Mouse (Mus musculus) myocyte (in vitro differentiated cells): ENCODE data around the gene Disp3. TPM values are rescaled to one million over a fixed set of nuclear protein-coding genes. Genes with fewer than 3 reads are reported as not detected.

Source experiments
- H3K27me3 ChIP-seq: one replicate; pipeline ENCODE4 v1.6.1; 2011; ENCODE audit not compliant: control insufficient read depth, insufficient read depth, insufficient read length
- H3K36me3 ChIP-seq: one replicate; pipeline ENCODE4 v1.6.1; 2011; ENCODE audit not compliant: control insufficient read depth, insufficient read depth
- H3K4me2 ChIP-seq: one replicate; pipeline ENCODE4 v1.6.1; 2011; ENCODE audit warnings: low read depth, control low read depth
- H3K4me3 ChIP-seq: one replicate; pipeline ENCODE4 v1.5.1; 2011; ENCODE audit warnings: mild to moderate bottlenecking, control low read depth, moderate library complexity
- H3K79me2 ChIP-seq: one replicate; pipeline ENCODE4 v1.6.1; 2011; ENCODE audit not compliant: control insufficient read depth, insufficient read depth
- H3ac ChIP-seq: one replicate; pipeline ENCODE4 v1.6.1; 2011; ENCODE audit not compliant: control insufficient read depth, insufficient read length
- CEBPB ChIP-seq: IDR thresholded peaks from 2 replicates; pipeline ENCODE4 v1.6.1; 2011; ENCODE audit warnings: mild to moderate bottlenecking, moderate library complexity; ENCODE audit not compliant: poor library complexity, insufficient read depth, severe bottlenecking
- E2F4 ChIP-seq: IDR thresholded peaks from one replicate; pipeline ENCODE4 v1.6.1; 2011; ENCODE audit warnings: mild to moderate bottlenecking, control low read depth, moderate library complexity; ENCODE audit not compliant: insufficient read depth
- MAX ChIP-seq: IDR thresholded peaks from one replicate; pipeline ENCODE4 v1.6.1; 2011; ENCODE audit warnings: low read depth, mild to moderate bottlenecking, control low read depth
- MYOD1 ChIP-seq, 3 experiments: IDR thresholded peaks; one replicate each; pipeline ENCODE4 v1.6.1; 2011; ENCODE audit warnings: control low read depth in 2 of 3, low read depth in 2 of 3, mild to moderate bottlenecking in 2 of 3, moderate library complexity in 1 of 3; ENCODE audit not compliant: insufficient read length in 2 of 3, control insufficient read depth in 1 of 3
- MYOG ChIP-seq, 3 experiments: IDR thresholded peaks; one replicate each; pipeline ENCODE4 v1.6.1; 2011; ENCODE audit warnings: control low read depth in 2 of 3, low read depth in 2 of 3, mild to moderate bottlenecking in 2 of 3; ENCODE audit not compliant: insufficient read length in 2 of 3, control insufficient read depth in 1 of 3, insufficient read depth in 1 of 3
- POLR2A ChIP-seq: IDR thresholded peaks from one replicate; pipeline ENCODE4 v1.6.1; 2011; ENCODE audit warnings: low read depth, mild to moderate bottlenecking, control low read depth, moderate library complexity; ENCODE audit not compliant: insufficient read length
- POLR2AphosphoS2 ChIP-seq: IDR thresholded peaks from one replicate; pipeline ENCODE4 v1.6.1; 2011; ENCODE audit warnings: low read depth, control low read depth; ENCODE audit not compliant: insufficient read length
- REST ChIP-seq: IDR thresholded peaks from one replicate; pipeline ENCODE4 v1.6.1; 2011; ENCODE audit warnings: mild to moderate bottlenecking, control low read depth, moderate library complexity; ENCODE audit not compliant: insufficient read depth, insufficient read length
- SRF ChIP-seq: IDR thresholded peaks from one replicate; pipeline ENCODE4 v1.6.1; 2011; ENCODE audit warnings: low read depth; ENCODE audit not compliant: control insufficient read depth, insufficient read length
- TCF12 ChIP-seq: IDR thresholded peaks from one replicate; pipeline ENCODE4 v1.6.1; 2011; ENCODE audit warnings: mild to moderate bottlenecking, control low read depth; ENCODE audit not compliant: poor library complexity, insufficient read depth, severe bottlenecking
- TCF3 ChIP-seq: IDR thresholded peaks from one replicate; pipeline ENCODE4 v1.6.1; 2011; ENCODE audit warnings: low read depth, control low read depth; ENCODE audit not compliant: insufficient read length
- USF1 ChIP-seq: IDR thresholded peaks from one replicate; pipeline ENCODE4 v1.6.1; 2011; ENCODE audit warnings: low read depth, mild to moderate bottlenecking, control low read depth, moderate library complexity
- polyA plus RNA-seq: library from polyadenylated mRNA; unstranded; fragments of >200 nt; fragmentation: generic; extraction: Trizol; gene quantifications from one replicate; pipeline ENCODE4 v1.2.1, GENCODE M21; 2012; ENCODE audit warnings: missing spikeins

The Disp3 gene
- polyA plus RNA-seq, 1 experiment: 0.01 TPM

- TF ChIP-seq REST (no peak), MYOG (IDR thresholded peaks at IDR 0.05; ENCODE audit: control insufficient read depth in 1 of 3, insufficient read depth in 1 of 3, insufficient read length in 2 of 3, low read depth in 2 of 3) (no peak), SRF (no peak), POLR2A (no peak), CEBPB (no peak), TCF12 (no peak), TCF3 (no peak), USF1 (no peak), E2F4 (no peak), MAX (no peak), MYOD1 (IDR thresholded peaks at IDR 0.05; ENCODE audit: control insufficient read depth in 1 of 3, insufficient read length in 2 of 3, low read depth in 2 of 3) (no peak)
- Histone ChIP-seq H3ac (no peak overlapping the region), H3K4me2 (no peak overlapping the region), H3K36me3 (no peaks in the 10 kb centered on the region), H3K79me2 (no peaks in the 10 kb centered on the region), H3K27me3 (peaks cover 8% of the 10 kb centered on the region), H3K4me3 (no peak overlapping the region)
These were observed 83.5 kb downstream of the Disp3 start for GRCm38 (mm10) chr4:148204061-148204872.

GRCm38 (mm10) chr4:148203557-148203956, 84.2 kb downstream of the Disp3 start:
- Histone ChIP-seq H3K27me3 (peaks cover 11% of the 10 kb centered on the region), H3K36me3 (no peaks in the 10 kb centered on the region), H3K4me2 (no peak overlapping the region), H3K4me3 (no peak overlapping the region), H3ac (no peak overlapping the region), H3K79me2 (no peaks in the 10 kb centered on the region)
- no peak for TF ChIP-seq REST
- TF ChIP-seq USF1: no peak
- TF ChIP-seq SRF: no peak
- TF ChIP-seq TCF12: no peak
- no peak for TF ChIP-seq E2F4
- no peak for TF ChIP-seq POLR2AphosphoS2
- TF ChIP-seq MAX: no peak
- TF ChIP-seq MYOG (IDR thresholded peaks at IDR 0.05; ENCODE audit: control insufficient read depth in 1 of 3, insufficient read depth in 1 of 3, insufficient read length in 2 of 3, low read depth in 2 of 3): no peak
- TF ChIP-seq CEBPB: no peak
- TF ChIP-seq TCF3: no peak
- no peak for TF ChIP-seq POLR2A
- no peak for TF ChIP-seq MYOD1 (IDR thresholded peaks at IDR 0.05; ENCODE audit: control insufficient read depth in 1 of 3, insufficient read length in 2 of 3, low read depth in 2 of 3)

GRCm38 (mm10) chr4:148198721-148199120, 89.0 kb downstream of the Disp3 start:
- no peak overlapping the region for H3K4me3 ChIP-seq
- H3K36me3 ChIP-seq: no peaks in the 10 kb centered on the region
- peaks cover 14% of the 10 kb centered on the region for H3K27me3 ChIP-seq
- no peak overlapping the region for H3ac ChIP-seq
- no peak overlapping the region for H3K4me2 ChIP-seq
- no peak for TF ChIP-seq POLR2AphosphoS2
- TF ChIP-seq POLR2A: no peak
- TF ChIP-seq MAX: no peak
- no peaks in the 10 kb centered on the region for H3K79me2 ChIP-seq

- Histone ChIP-seq H3ac (no peak overlapping the region), H3K79me2 (no peaks in the 10 kb centered on the region), H3K4me2 (no peak overlapping the region), H3K4me3 (no peak overlapping the region), H3K27me3 (peaks cover 14% of the 10 kb centered on the region), H3K36me3 (no peaks in the 10 kb centered on the region)
- TF ChIP-seq E2F4 (no peak), MAX (no peak), SRF (no peak), TCF3 (no peak), MYOD1 (IDR thresholded peaks at IDR 0.05; ENCODE audit: control insufficient read depth in 1 of 3, insufficient read length in 2 of 3, low read depth in 2 of 3) (no peak), TCF12 (no peak), CEBPB (no peak), USF1 (no peak), REST (no peak), MYOG (IDR thresholded peaks at IDR 0.05; ENCODE audit: control insufficient read depth in 1 of 3, insufficient read depth in 1 of 3, insufficient read length in 2 of 3, low read depth in 2 of 3) (no peak), POLR2A (no peak), POLR2AphosphoS2 (no peak)
These were observed 93.4 kb downstream of the Disp3 start for GRCm38 (mm10) chr4:148194400-148194799.

- Histone ChIP-seq H3K79me2 (no peaks in the 10 kb centered on the region), H3K4me2 (no peak overlapping the region)
These were observed 95.0 kb downstream of the Disp3 start for GRCm38 (mm10) chr4:148192707-148193245.

More at GRCm38 (mm10) chr4:148192707-148193245, 95.0 kb downstream of the Disp3 start:
- Histone ChIP-seq H3K36me3 (no peaks in the 10 kb centered on the region), H3K4me3 (no peak overlapping the region), H3ac (no peak overlapping the region), H3K27me3 (peaks cover 7% of the 10 kb centered on the region)
- no peak for TF ChIP-seq TCF3
- no peak for TF ChIP-seq MAX
- no peak for TF ChIP-seq REST
- no peak for TF ChIP-seq CEBPB
- TF ChIP-seq MYOD1 (IDR thresholded peaks at IDR 0.05; ENCODE audit: control insufficient read depth in 1 of 3, insufficient read length in 2 of 3, low read depth in 2 of 3): no peak
- no peak for TF ChIP-seq POLR2A

Other genes starting within 250 kb of the Disp3 start
- 19.6 TPM for gene Clcn6, start 249.1 kb downstream of the Disp3 start, polyA plus RNA-seq
- 31.8 TPM for gene Mthfr, start 248.9 kb downstream of the Disp3 start, polyA plus RNA-seq
- 10.9 TPM for gene Agtrap, start 199.9 kb downstream of the Disp3 start, polyA plus RNA-seq
- 31.0 TPM for gene Mad2l2, start 157.6 kb downstream of the Disp3 start, polyA plus RNA-seq
- 0.04 TPM for gene Draxin, start 157.3 kb downstream of the Disp3 start, polyA plus RNA-seq
- 89.7 TPM for gene Fbxo6, start 135.8 kb downstream of the Disp3 start, polyA plus RNA-seq
- gene Fbxo44, start 127.5 kb downstream of the Disp3 start, polyA plus RNA-seq: 3.1 TPM
- 0.85 TPM for gene Fbxo2, start 127.3 kb downstream of the Disp3 start, polyA plus RNA-seq
- gene Ubiad1, start 156.8 kb upstream of the Disp3 start, polyA plus RNA-seq: 22.6 TPM
- gene Mtor, start 160.6 kb upstream of the Disp3 start, polyA plus RNA-seq: 29.7 TPM
- gene Angptl7, start 212.5 kb upstream of the Disp3 start, polyA plus RNA-seq: 0.01 TPM